Comparison of ENCODE assay signal across 10 mouse cellular contexts in genomic region chr11:116501005-116501746, GRCm38 (mm10). TPM values are rescaled to one million over a fixed set of nuclear protein-coding genes. Genes with fewer than 3 reads are reported as not detected.
DNase-seq lines count a peak whose midpoint lies in the region; ATAC-seq and TF ChIP-seq lines count a peak whose summit lies in the region.
"Had no signal": no experiment of that assay in that cellular context is flagged by ENCODE, and none has a peak within 500 bp of the region (broad histone marks: within the 10 kb centered on the region; RNA-seq: fewer than 3 reads in every experiment).

No protein-coding gene starts in this region.

- H3K36me3 ChIP-seq in heart, adult 2 months (ENCODE audit: control insufficient read depth, insufficient read depth, low read length), result no peaks in the 10 kb centered on the region
- no peaks in the 10 kb centered on the region for H3K36me3 ChIP-seq in heart, embryonic 11.5 days (ENCODE audit: control insufficient read depth, insufficient read depth, low read length)
- H3K36me3 ChIP-seq in E14TG2a.4 (ENCODE audit: insufficient read depth, low read length), result no peaks in the 10 kb centered on the region
- H3K36me3 ChIP-seq in neural tube, embryonic 13.5 days, result no peaks in the 10 kb centered on the region
- H3K36me3 ChIP-seq: embryonic facial prominence, embryonic 12.5 days had no signal

- peaks cover 2% of the 10 kb centered on the region; the same call in 1 of the 2 replicates for H3K4me1 ChIP-seq in heart, adult 2 months (ENCODE audit: control insufficient read depth, insufficient read depth, low read length)
- H3K4me1 ChIP-seq in heart, embryonic 11.5 days (ENCODE audit: control insufficient read depth, insufficient read depth, low read length), result no peaks in the 10 kb centered on the region
- peaks cover 31% of the 10 kb centered on the region for H3K4me1 ChIP-seq in E14TG2a.4 (replicated peaks; ENCODE audit: low read depth, low read length)
- H3K4me1 ChIP-seq in neural tube, embryonic 13.5 days (replicated peaks), result peaks cover 8% of the 10 kb centered on the region; the same call in 1 of the 2 replicates
- H3K4me1 ChIP-seq: embryonic facial prominence, embryonic 12.5 days had no signal

- TF ChIP-seq CTCF in heart, adult 2 months (IDR thresholded peaks at IDR 0.05), result peak; percentile 69
- TF ChIP-seq CTCF in E14TG2a.4 (conservative IDR thresholded peaks at IDR 0.05; ENCODE audit: low read length), result peak; percentile 66

- ATAC-seq in heart, embryonic 11.5 days (replicated peaks; ENCODE audit: insufficient number of reproducible peaks, low FRiP score, low TSS enrichment), result no peak
- peak; percentile 50; the same call in 1 of the 2 replicates for ATAC-seq in neural tube, embryonic 13.5 days (ENCODE audit: low read depth)

- intact Hi-C loops in heart, adult 2 months (cut with DNase I), result loop anchor here (1.0 kb wide), 2 partner anchors 17 to 33 kb away; no protein-coding TSS in a partner anchor
- intact Hi-C loops in heart, postnatal 36 days (cut with DNase I), result loop anchor here (1.0 to 5.0 kb wide), 3 partner anchors 33 to 128 kb away; no protein-coding TSS in a partner anchor

- TF ChIP-seq POLR2A in heart, adult 2 months (IDR thresholded peaks at IDR 0.05; ENCODE audit: insufficient read depth, low read depth, low read length), result no peak

- 0 out of 2 replicates have a peak, but pooled peaks cover 2% of the 10 kb centered on the region for H3K9me3 ChIP-seq in heart, embryonic 11.5 days (replicated peaks; ENCODE audit: control insufficient read depth, low read length)
- H3K9me3 ChIP-seq in E14TG2a.4 (ENCODE audit: low read length), result no peaks in the 10 kb centered on the region
- no peaks in the 10 kb centered on the region for H3K9me3 ChIP-seq in neural tube, embryonic 13.5 days
- H3K9me3 ChIP-seq: embryonic facial prominence, embryonic 12.5 days had no signal

- no peaks in the 10 kb centered on the region for H3K79me2 ChIP-seq in heart, adult 2 months (replicated peaks; ENCODE audit: control insufficient read depth, insufficient read depth, low read length)

- TF ChIP-seq EP300 in heart, adult 2 months (IDR thresholded peaks at IDR 0.05; ENCODE audit: insufficient read depth, low read depth, low read length), result 0 out of 2 replicates have a peak, but pooled peaks have one; percentile 67

- H3K9ac ChIP-seq in heart, adult 2 months (ENCODE audit: low read depth, low read length), result no peak overlapping the region
- H3K9ac ChIP-seq in heart, embryonic 11.5 days (ENCODE audit: low read depth, low read length), result no peak overlapping the region
- H3K9ac ChIP-seq in neural tube, embryonic 13.5 days, result no peak overlapping the region
- H3K9ac ChIP-seq: embryonic facial prominence, embryonic 12.5 days had no signal

- H3K27me3 ChIP-seq in heart, adult 2 months (ENCODE audit: control insufficient read depth, insufficient read depth, low read length), result no peaks in the 10 kb centered on the region
- no peaks in the 10 kb centered on the region for H3K27me3 ChIP-seq in heart, embryonic 11.5 days (ENCODE audit: control insufficient read depth, insufficient read depth, low read length)
- no peaks in the 10 kb centered on the region for H3K27me3 ChIP-seq in E14TG2a.4 (ENCODE audit: insufficient read depth, low read length)
- no peaks in the 10 kb centered on the region for H3K27me3 ChIP-seq in neural tube, embryonic 13.5 days
- H3K27me3 ChIP-seq: embryonic facial prominence, embryonic 12.5 days had no signal

- H3K4me2 ChIP-seq in heart, embryonic 11.5 days, result no peak overlapping the region
- H3K4me2 ChIP-seq in neural tube, embryonic 13.5 days, result no peak overlapping the region
- H3K4me2 ChIP-seq: embryonic facial prominence, embryonic 12.5 days had no signal

- H3K27ac ChIP-seq in heart, adult 2 months, result no peak overlapping the region
- no peak overlapping the region for H3K27ac ChIP-seq in heart, embryonic 11.5 days (ENCODE audit: low read depth, low read length)
- peak overlapping the region; percentile 64 for H3K27ac ChIP-seq in neural tube, embryonic 13.5 days (replicated peaks)
- H3K27ac ChIP-seq: embryonic facial prominence, embryonic 12.5 days had no signal

- DNase-seq in heart, adult 2 months, result peak; percentile 28 to 37
- DNase-seq in cerebellum, postnatal 25 days, result peak; percentile 60 to 62
- peak; percentile 39 to 50 for DNase-seq in heart, postnatal 36 days
- DNase-seq in liver, result peak; percentile 34
- no peak for DNase-seq in adrenal gland, postnatal 10 days

- no peak overlapping the region for H3K4me3 ChIP-seq in heart, adult 2 months
- H3K4me3 ChIP-seq in heart, embryonic 11.5 days (ENCODE audit: low read depth, low read length), result no peak overlapping the region
- H3K4me3 ChIP-seq in E14TG2a.4 (replicated peaks; ENCODE audit: low read length), result no peak overlapping the region
- H3K4me3 ChIP-seq in neural tube, embryonic 13.5 days, result no peak overlapping the region
- H3K4me3 ChIP-seq: embryonic facial prominence, embryonic 12.5 days; myocyte had no signal

- 16% methylated on average over 7 of the region's 7 CpGs for WGBS in heart, adult 2 months
- 28% methylated on average over 7 of the region's 7 CpGs for WGBS in heart, embryonic 11.5 days (ENCODE audit: insufficient replicate concordance)
- 29% methylated on average over 7 of the region's 7 CpGs for WGBS in neural tube, embryonic 13.5 days

RNA-seq across cellular contexts. Expression of gene Prpsap1, which starts 7.2 kb away (rescaled TPM):
- total RNA-seq in heart, adult 2 months (2021), result 10 to 100 TPM; 28.9 to 30.0 TPM
- polyA plus RNA-seq in heart, adult 2 months (2012; rRNA removed), result 37.3 and 39.1 TPM in 2 replicates
- 96.5 and 101 TPM in 2 replicates for polyA plus RNA-seq in heart, embryonic 11.5 days (2014; fragmentation: Nextera tagmentation; extraction: Ambion mirVana)
- total RNA-seq in heart, postnatal 36 days (2021), result 10 to 100 TPM; 30.9 to 34.6 TPM
- polyA plus RNA-seq in neural tube, embryonic 13.5 days (2015; fragmentation: Nextera tagmentation; extraction: Ambion mirVana), result 177 and 178 TPM in 2 replicates
- total RNA-seq in adrenal gland, postnatal 10 days (2021), result 10 to 100 TPM; 68.0 to 80.1 TPM

RNA-seq across cellular contexts. Expression of gene Sphk1, which starts 29.5 kb away (rescaled TPM):
- 1 to 10 TPM in 1 of 2 experiments, under 1 TPM in 1; 0.98 to 1.1 TPM for total RNA-seq in heart, adult 2 months (2021)
- polyA plus RNA-seq in heart, adult 2 months (2012; rRNA removed), result 3.2 and 3.3 TPM in 2 replicates
- polyA plus RNA-seq in heart, embryonic 11.5 days (2014; fragmentation: Nextera tagmentation; extraction: Ambion mirVana), result 2.1 and 3.0 TPM in 2 replicates
- total RNA-seq in heart, postnatal 36 days (2021), result 1 to 10 TPM; 1.0 to 1.2 TPM
- 3.7 and 6.1 TPM in 2 replicates for polyA plus RNA-seq in neural tube, embryonic 13.5 days (2015; fragmentation: Nextera tagmentation; extraction: Ambion mirVana)
- 1 to 10 TPM; 3.0 to 5.1 TPM for total RNA-seq in adrenal gland, postnatal 10 days (2021)

RNA-seq across cellular contexts. Expression of gene Qrich2, which starts 35.1 kb away (rescaled TPM):
- total RNA-seq in heart, adult 2 months (2021), result not detected
- polyA plus RNA-seq in heart, adult 2 months (2012; rRNA removed), result 0.18 and 0.23 TPM in 2 replicates
- 0.31 TPM in 1 of 2 replicates, not detected in the other for polyA plus RNA-seq in heart, embryonic 11.5 days (2014; fragmentation: Nextera tagmentation; extraction: Ambion mirVana)
- total RNA-seq in heart, postnatal 36 days (2021), result under 1 TPM in 1 of 2 experiments, not detected in 1; 0.11 TPM
- polyA plus RNA-seq in neural tube, embryonic 13.5 days (2015; fragmentation: Nextera tagmentation; extraction: Ambion mirVana), result not detected in 2 replicates
- total RNA-seq in adrenal gland, postnatal 10 days (2021), result not detected
- polyA plus RNA-seq: myocyte had no signal
